Mouse (Mus musculus): ENCODE measurements around the gene Fbxl8.

GRCm38 (mm10) chr8:105315073-105315769 is 50.8 kb downstream of the Fbxl8 start:
- no peak for TF ChIP-seq CTCF (IDR thresholded peaks at IDR 0.05; ENCODE audit: extremely low read depth, insufficient read depth, insufficient read length, insufficient replicate concordance)
- TF ChIP-seq POLR2A (IDR thresholded peaks at IDR 0.05; ENCODE audit: low read depth, low read length): no peak
